Mouse (Mus musculus) kidney, adult 2 months (tissue): ENCODE measurements at regions not wholly inside any gene's neighbourhood (a gene's known extent, or its start where the extent isn't known, plus 50 kb on each side); places are given as distances from the start of the nearest gene placed in this dataset.
"Not testable (repeated sequence)": the region's sequence is repeated elsewhere in the genome, so short reads cannot be mapped to it uniquely, and the experiment has no call there.

ENCODE experiments used
- DNase-seq: peaks from one replicate; pipeline ENCODE4 v3.0.0; 2021
- H3K27ac ChIP-seq: fragments of 200-500 bp; 2 replicates; pipeline ENCODE4 v1.5.1; 2012; ENCODE audit warnings: low read depth, low read length, control low read depth, inconsistent platforms; ENCODE audit not compliant: insufficient read depth
- H3K27me3 ChIP-seq: fragments of 200-500 bp; replicated peaks from 2 replicates; pipeline ENCODE4 v1.6.1; 2012; ENCODE audit warnings: mild to moderate bottlenecking, moderate library complexity, low read length, inconsistent platforms; ENCODE audit not compliant: control insufficient read depth, insufficient read depth
- H3K36me3 ChIP-seq: fragments of 200-500 bp; 2 replicates; pipeline ENCODE4 v1.6.1; 2012; ENCODE audit warnings: mild to moderate bottlenecking, moderate library complexity, low read length, inconsistent platforms; ENCODE audit not compliant: control insufficient read depth, insufficient read depth
- H3K4me1 ChIP-seq: fragments of 200-500 bp; 2 replicates; pipeline ENCODE4 v1.6.1; 2011; ENCODE audit warnings: low read length; ENCODE audit not compliant: control insufficient read depth, insufficient read depth
- H3K4me3 ChIP-seq: fragments of 200-500 bp; 2 replicates; pipeline ENCODE4 v1.5.1; 2011; ENCODE audit warnings: mild to moderate bottlenecking, low read depth, low read length, control low read depth; ENCODE audit not compliant: insufficient read depth
- CTCF ChIP-seq: fragments of 200-500 bp; conservative IDR thresholded peaks from 2 replicates; pipeline ENCODE4 v1.5.1; 2011; ENCODE audit warnings: low read depth, mild to moderate bottlenecking, control low read depth, low read length, moderate library complexity, mixed read lengths; ENCODE audit not compliant: insufficient read depth, insufficient read length
- POLR2A ChIP-seq: fragments of 200-500 bp; IDR thresholded peaks from one replicate; pipeline ENCODE4 v1.6.1; 2011; ENCODE audit warnings: low read depth, low read length, control low read depth
- WGBS: fragments of 180-500 bp; shearing (Covaris S2); methylation state at CpG from one replicate; pipeline ENCODE4 v1.1.7; 2018; 5-methylcytosine and 5-hydroxymethylcytosine counted together

DNA sequence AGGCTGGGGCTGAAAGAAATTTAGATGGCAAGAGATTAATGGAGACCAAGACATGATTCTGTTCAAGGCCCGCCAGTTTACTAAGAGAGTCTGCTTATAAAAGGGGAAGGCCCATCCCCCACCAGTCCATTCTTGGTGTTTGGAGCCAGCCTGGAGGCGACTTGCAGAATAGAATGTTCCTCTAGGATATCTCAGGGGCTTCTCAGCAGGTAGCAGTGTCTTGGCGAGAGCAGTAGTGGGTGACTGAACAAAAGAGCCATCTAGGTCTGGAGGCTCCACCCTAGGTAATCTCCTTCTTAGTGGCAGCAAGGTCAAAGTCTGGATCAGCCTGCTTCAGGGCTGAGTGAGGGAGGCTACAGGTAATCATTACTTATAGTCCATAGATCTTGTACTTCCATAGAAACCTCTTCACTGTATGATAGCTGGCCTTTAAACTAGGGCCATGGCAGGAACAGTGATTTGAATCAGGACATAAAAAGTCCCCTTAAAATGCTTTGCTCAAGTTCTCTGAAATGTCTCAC lies 166.0 kb upstream of the Gm5538 start:
- H3K27me3 ChIP-seq, DNase-seq, H3K4me1 ChIP-seq, H3K27ac ChIP-seq, H3K4me3 ChIP-seq, H3K36me3 ChIP-seq: not testable (repeated sequence)
- 49% methylated on average over 3 of the region's 3 CpGs for WGBS

GRCm38 (mm10) chr3:59542621-59543020 lies 187.0 kb upstream of the Gm5538 start:
- no peak for TF ChIP-seq POLR2A
- no peak for TF ChIP-seq CTCF
- Histone ChIP-seq H3K4me1 (no peaks in the 10 kb centered on the region), H3K36me3 (no peaks in the 10 kb centered on the region), H3K4me3 (no peak overlapping the region), H3K27ac (no peak overlapping the region), H3K27me3 (no peaks in the 10 kb centered on the region)
- DNase-seq: no peak
- WGBS: 68% methylated on average over 2 of the region's 2 CpGs

DNA sequence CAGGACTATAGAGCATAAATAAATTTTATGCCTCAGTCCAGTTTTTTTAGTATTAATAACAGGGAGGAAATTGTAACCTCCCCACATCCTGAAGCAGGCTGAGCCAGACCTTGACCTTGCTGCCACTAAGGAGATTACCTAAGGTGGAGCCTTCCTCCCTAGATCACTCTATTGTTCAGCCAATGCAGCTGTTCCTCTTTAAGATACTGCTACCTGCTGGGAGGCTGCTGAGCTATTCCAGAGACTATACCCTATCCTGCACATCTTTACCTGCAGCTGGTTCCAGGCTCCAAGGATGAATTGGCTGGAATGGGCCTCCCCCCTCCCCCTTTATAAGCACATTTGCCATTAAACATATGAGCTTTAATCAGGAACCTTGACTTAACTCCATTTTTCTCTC lies 189.0 kb upstream of the Gm5538 start:
- not testable (repeated sequence) for H3K27ac ChIP-seq, DNase-seq, H3K4me1 ChIP-seq, H3K4me3 ChIP-seq, H3K36me3 ChIP-seq, H3K27me3 ChIP-seq

GRCm38 (mm10) chr3:59539893-59540292 lies 189.7 kb upstream of the Gm5538 start:
- H3K4me1 ChIP-seq, H3K27ac ChIP-seq, H3K27me3 ChIP-seq, H3K36me3 ChIP-seq, DNase-seq, H3K4me3 ChIP-seq: not testable (repeated sequence)
- WGBS: 91% methylated on average over 3 of the region's 3 CpGs

DNA sequence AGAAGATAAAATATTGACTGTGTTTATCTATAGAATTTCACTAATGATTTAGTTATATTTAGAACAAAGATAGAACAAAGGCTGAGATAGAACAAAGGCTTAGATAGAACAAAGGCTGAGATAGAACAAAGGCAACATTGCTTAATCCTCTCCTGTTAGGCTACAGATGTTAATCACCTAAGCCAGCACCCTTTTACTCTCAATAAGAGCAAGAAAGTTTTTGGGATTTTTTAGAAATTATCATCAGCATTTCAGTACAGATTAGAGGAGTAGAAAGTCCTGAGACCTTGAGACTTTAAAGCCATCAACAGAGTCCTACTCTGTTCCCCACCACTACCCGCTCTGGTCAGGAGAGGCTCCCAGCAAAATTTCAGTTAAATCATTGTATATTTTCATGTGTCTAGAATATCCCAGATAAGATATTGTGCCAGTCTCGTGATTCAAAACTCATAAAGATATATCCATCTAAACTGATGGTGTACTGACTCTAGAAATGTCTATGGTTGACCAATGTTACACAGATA lies 187.2 kb upstream of the Igsf10 start:
- Histone ChIP-seq H3K27me3 (no peaks in the 10 kb centered on the region), H3K36me3 (no peaks in the 10 kb centered on the region), H3K4me3 (no peak overlapping the region), H3K4me1 (no peaks in the 10 kb centered on the region), H3K27ac (no peak overlapping the region)
- TF ChIP-seq CTCF (no peak), POLR2A (no peak)
- WGBS: 79% methylated on average over 2 of the region's 2 CpGs
- DNase-seq: no peak

DNA sequence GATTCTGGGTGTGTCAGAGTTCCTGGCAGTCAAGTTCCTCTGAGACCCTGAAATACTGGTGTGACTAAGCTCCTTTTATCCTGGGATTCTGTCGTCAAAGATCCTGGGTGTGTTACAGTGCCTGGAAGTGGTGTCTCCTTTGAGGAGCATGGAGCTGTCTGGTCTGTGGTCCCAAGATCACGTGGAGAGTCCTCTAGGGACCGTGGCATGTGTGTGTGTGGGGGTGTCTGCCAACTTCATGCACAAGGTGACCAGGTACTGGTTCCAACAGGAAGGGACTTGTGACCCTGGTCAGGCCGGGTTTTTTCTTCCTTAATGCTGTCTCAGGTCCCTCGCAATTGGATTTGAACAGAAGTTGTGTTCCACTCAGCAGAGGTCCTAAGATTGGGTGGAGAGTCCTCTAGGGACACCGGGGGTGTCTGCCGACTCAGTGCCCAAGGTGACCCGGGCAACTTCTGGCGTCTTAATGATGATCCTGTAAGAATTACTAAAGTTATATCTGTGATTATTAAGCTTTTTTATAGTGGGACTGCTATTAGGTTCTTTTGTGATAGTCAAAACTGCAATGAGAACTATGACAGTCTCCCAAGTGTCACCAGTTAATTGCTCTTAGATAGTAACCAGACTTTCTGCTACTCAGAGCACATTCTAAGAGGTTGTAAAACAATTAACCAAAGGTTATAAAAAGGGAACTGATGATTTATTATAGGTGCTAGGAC lies 186.6 kb upstream of the Igsf10 start:
- TF ChIP-seq CTCF: no peak
- TF ChIP-seq POLR2A: no peak
- Histone ChIP-seq H3K27ac (no peak overlapping the region), H3K27me3 (no peaks in the 10 kb centered on the region), H3K4me1 (no peaks in the 10 kb centered on the region), H3K4me3 (no peak overlapping the region), H3K36me3 (no peaks in the 10 kb centered on the region)
- no peak for DNase-seq
- 65% methylated on average over 9 of the region's 9 CpGs for WGBS

- H3K27ac ChIP-seq: no peak overlapping the region
- H3K4me3 ChIP-seq: no peak overlapping the region
- no peaks in the 10 kb centered on the region for H3K27me3 ChIP-seq
- DNase-seq: no peak
- WGBS: 86% methylated on average over 1 of the region's 1 CpGs
- H3K36me3 ChIP-seq: no peaks in the 10 kb centered on the region
- H3K4me1 ChIP-seq: no peaks in the 10 kb centered on the region
- no peak for TF ChIP-seq POLR2A
- TF ChIP-seq CTCF: no peak
These were observed 176.6 kb upstream of the Igsf10 start for GRCm38 (mm10) chr3:59520766-59521165.

DNA sequence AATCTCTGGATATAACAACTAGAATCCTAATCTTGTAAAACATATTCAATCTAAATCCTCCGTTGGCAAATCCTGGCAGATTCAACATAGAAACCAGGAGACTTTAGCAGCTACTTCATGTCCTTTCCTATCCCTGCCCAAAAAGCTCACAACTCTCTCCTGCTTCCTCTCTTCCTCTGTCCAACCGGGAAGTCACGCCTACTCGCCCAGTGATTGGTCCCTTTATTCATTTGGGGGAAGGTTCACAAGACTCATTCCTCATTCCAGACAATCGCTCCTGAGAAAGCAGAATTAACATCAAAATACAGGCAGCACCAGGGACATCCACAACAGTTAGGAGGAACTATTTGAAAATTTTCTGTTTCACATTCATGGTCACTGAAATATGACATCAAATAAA lies 133.9 kb upstream of the Igsf10 start:
- Histone ChIP-seq H3K4me3 (no peak overlapping the region), H3K4me1 (no peaks in the 10 kb centered on the region), H3K27me3 (no peaks in the 10 kb centered on the region), H3K27ac (no peak overlapping the region), H3K36me3 (no peaks in the 10 kb centered on the region)
- DNase-seq: no peak
- WGBS: 23% methylated on average over 5 of the region's 5 CpGs
- TF ChIP-seq POLR2A (no peak), CTCF (no peak)
